Mouse (Mus musculus): ENCODE data around the gene Tmem186. TPM values are rescaled to one million over a fixed set of nuclear protein-coding genes. Genes with fewer than 3 reads are reported as not detected.

Gene Tmem186
- 10 to 100 TPM; 12.9 to 13.7 (median 13.4) TPM for total RNA-seq (2022)

DNA sequence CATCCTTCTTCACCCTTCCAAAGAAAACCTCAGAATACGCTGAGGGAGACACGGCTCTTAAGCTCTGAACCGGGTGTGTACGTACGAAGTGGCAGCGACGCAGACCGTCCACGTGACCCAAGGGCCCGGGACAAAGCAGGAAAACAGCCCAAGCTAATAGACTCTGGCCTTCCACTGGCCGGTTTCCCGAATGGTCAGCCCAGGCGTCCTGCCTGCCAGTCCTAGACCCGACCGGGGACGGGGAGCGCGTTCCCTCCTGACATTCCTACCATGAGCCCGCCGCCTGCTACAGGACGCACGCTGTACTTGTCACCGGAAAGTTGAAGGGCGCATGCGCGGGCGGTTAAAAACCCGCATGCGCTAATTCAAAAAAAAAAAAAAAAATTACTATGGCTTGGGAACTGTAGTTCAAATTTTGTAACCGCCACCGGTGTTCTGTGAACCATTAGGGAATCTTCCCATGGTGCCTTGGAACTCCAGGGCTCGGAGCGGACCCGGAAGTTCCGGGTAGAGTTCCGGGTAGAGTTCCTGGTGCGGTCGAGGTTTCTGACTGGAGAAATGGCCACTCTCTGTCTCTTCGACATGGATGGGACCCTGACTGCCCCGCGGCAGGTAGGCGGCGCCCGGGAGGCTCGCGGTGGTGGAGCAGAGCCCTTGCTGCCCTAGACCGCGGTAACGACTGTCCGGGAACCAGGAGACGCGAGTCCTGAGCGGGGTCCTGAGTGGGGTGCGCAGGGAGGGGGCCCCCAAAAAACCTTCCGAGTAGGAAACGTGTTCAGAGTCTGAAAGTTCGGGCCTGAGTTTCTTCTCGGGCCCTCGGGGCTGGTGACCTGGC, at the start of gene Tmem186, which contains the start of gene Pmm2:
Gene Tmem186, minus strand, starts transcription at position 496 of the 835 bp plus-strand sequence.
Gene Pmm2, plus strand, starts transcription at position 458 of the 835 bp plus-strand sequence.
- DNase-seq (ENCODE audit: low spot score in 2 of 2), result peak; percentile 80 to 86

GRCm38 (mm10) chr16:8686871-8687535, 49.5 kb upstream of the Tmem186 start:
- DNase-seq (ENCODE audit: low spot score in 2 of 2), result no peak

- DNase-seq (ENCODE audit: low spot score in 2 of 2), result peak; percentile 66 to 83
Observed at GRCm38 (mm10) chr16:8686121-8686870, 48.8 kb upstream of the Tmem186 start.

- DNase-seq (ENCODE audit: low spot score in 2 of 2), result no peak
Observed at GRCm38 (mm10) chr16:8685087-8685486, 47.6 kb upstream of the Tmem186 start.

GRCm38 (mm10) chr16:8680470-8680869, 43.0 kb upstream of the Tmem186 start, which contains the start of gene Gm5767:
Gene Gm5767, plus strand, starts transcription at chr16:8680770.
- no peak for DNase-seq (ENCODE audit: low spot score in 2 of 2)

DNA sequence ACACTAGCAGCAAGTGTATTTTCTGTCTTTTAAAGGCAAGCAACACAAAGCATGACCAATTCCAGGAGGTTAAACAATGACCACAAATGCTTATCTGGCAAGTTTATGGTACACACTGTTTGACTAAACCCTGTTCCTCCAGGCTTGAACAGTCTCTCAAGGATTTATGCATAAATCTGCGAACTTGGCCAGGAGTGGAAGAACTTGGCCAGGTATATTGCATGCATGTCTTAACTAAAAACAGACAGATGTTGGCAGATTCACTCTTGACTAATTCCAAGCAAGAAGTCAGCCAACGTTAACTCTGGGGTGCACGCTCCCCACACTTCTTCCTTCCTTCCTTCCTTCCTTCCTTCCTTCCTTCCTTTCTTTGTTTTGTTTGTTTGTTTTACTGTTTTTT, 42.3 kb upstream of the Tmem186 start:
- DNase-seq (ENCODE audit: low spot score in 2 of 2), result no peak

DNA sequence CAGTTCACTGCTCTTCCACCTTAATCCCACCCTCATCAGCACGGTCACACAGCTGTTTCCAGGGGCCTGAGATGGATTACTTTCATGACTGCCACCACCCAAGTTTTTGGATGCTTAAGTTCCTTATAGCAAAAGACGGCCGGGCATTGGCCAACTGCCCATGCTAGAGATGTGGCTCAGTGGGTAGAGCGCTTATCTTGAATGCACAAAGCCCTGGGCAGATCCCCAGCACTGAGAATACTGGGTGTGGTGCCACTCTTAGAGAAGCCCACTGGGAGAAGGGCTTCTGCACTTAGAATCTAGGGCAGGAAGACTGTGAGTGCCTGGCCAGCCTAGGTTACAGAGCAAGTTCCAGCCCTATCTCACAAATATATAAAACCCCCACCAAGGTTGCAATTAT, 41.2 kb upstream of the Tmem186 start:
- no peak for DNase-seq (ENCODE audit: low spot score in 2 of 2)

- DNase-seq (ENCODE audit: low spot score in 2 of 2), result no peak
Observed at GRCm38 (mm10) chr16:8678035-8678434, 40.5 kb upstream of the Tmem186 start.

GRCm38 (mm10) chr16:8676800-8677199, 39.3 kb upstream of the Tmem186 start:
- no peak for DNase-seq (ENCODE audit: low spot score in 2 of 2)

GRCm38 (mm10) chr16:8676228-8676627, 38.7 kb upstream of the Tmem186 start:
- DNase-seq (ENCODE audit: low spot score in 2 of 2), result no peak

GRCm38 (mm10) chr16:8675559-8675958, 38.0 kb upstream of the Tmem186 start:
- DNase-seq (ENCODE audit: low spot score in 2 of 2), result no peak

DNA sequence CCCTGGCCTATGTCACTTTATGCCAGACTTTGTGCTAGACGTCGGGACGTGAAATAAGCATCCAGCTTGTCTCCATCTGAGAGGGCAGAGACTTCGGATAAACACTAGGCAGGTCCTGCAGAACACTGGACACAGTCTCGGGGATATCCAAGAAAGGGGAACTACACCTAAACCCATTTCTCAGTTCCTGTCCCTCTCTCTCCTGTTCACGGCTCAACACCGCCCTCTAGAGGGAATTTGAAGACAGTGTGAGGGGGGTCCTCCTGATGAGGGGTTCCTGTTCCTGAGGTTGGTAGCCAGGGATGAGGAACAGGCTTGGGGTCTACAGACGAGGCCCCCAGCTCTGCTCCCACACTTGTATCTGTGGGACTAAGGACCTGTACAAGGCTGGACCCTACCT, 36.7 kb upstream of the Tmem186 start:
- no peak for DNase-seq (ENCODE audit: low spot score in 2 of 2)

GRCm38 (mm10) chr16:8673343-8673742, 35.8 kb upstream of the Tmem186 start:
- no peak for DNase-seq (ENCODE audit: low spot score in 2 of 2)

- DNase-seq (ENCODE audit: low spot score in 2 of 2), result no peak
Observed at GRCm38 (mm10) chr16:8672811-8673210, 35.3 kb upstream of the Tmem186 start.

DNA sequence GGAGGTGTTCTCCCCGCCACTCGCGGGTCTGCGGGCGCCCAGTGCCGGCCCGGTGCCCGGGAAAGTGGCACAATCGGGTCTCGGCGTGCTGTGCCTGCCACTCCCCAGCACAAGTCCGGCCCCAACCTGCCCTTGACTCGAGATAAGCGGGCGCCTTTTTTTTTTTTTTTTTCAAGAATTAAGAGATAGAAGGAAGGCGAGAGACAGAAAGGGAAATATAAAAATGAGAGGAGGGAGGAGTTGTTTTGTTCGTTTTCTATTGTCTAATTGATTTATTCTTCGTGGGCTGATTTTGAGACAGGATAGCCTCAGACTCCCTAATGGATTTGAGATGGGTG, 34.8 kb upstream of the Tmem186 start:
- no peak for DNase-seq (ENCODE audit: low spot score in 2 of 2)

- peak; percentile 77 to 79 for DNase-seq (ENCODE audit: low spot score in 2 of 2)
Observed at GRCm38 (mm10) chr16:8671551-8672349, 34.2 kb upstream of the Tmem186 start, which contains the start of gene Carhsp1. Gene Carhsp1, minus strand, starts transcription at chr16:8672155.

DNA sequence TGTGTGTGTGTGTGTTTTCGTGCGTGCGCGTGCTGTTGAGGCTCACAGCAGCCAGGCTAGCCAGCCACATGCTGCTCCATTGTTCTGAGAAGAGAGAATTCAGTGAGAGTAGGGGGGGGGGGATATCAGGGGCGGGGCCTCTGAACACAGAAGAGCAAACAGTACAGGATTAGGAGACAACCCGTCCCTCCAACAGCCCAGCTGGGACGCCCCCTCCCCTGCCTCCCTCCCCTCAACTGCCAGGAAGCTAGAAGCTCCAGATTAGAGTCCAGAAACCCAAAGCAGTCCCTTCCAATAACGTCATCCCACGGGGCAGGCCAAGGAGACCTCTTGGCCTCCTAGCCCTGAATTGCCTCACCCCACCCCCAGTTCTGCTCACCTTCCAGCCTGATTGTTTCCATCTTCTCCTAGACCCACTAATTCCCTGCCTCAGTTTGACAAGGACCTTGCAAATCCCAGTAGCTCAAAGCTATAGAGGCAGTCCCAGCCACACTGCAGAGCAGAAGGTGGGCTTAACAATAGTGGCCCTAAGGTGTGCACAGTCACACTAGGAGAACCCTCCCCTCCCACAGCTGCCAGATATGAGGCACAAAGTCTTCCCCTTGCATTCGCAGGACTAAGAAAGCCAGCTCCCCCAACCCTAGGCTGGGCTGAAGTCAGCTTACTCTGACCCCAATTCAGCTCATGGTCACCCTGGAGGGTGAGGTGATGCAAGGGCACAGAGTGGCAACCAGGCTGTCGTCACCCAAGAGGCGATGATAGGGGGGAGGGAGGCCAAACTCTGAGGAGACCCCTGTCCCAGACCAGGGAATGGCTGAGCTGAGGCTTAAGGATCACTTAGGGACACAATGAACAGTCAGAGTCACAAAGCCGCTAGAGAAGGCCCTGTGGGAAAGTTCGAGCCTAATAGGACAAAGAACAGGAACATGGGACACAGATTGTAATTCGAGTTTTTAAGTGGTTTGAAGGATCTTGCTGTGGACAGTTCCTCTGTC, 32.8 kb upstream of the Tmem186 start:
- DNase-seq (ENCODE audit: low spot score in 2 of 2), result no peak

GRCm38 (mm10) chr16:8669432-8669831, 31.9 kb upstream of the Tmem186 start:
- DNase-seq (ENCODE audit: low spot score in 2 of 2), result no peak

- DNase-seq (ENCODE audit: low spot score in 2 of 2), result no peak
Observed at GRCm38 (mm10) chr16:8668386-8668785, 30.9 kb upstream of the Tmem186 start.

DNA sequence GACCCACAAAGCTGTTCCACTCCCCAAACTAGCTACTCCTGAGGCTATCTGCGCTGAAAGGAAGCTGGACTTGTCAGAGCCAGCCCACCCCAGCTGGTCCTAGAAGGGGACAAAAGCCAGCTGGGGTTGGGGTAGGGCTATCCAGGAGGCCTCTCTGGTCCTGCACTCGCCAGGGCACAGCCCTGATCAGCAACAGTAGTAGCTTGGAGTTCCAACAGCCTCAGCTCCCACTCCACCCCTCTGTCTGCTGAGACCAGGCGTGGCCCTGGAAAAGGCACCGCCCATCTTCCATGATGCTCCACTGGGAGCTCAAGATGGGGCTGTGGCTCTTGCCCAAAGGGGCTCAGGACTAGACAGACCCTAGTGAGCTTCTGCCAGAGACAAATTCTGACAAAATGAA, 30.3 kb upstream of the Tmem186 start:
- no peak for DNase-seq (ENCODE audit: low spot score in 2 of 2)

Data from layer of hippocampus, adult 8-10 months (tissue).